Mouse (Mus musculus): ENCODE data around the gene 4930432M17Rik.

- TF ChIP-seq CTCF (IDR thresholded peaks at IDR 0.05; ENCODE audit: low read depth, low read length) (no peak), POLR2A (IDR thresholded peaks at IDR 0.05; ENCODE audit: extremely low read depth, insufficient read depth, low read length) (no peak)
These were observed 26.6 kb downstream of the 4930432M17Rik start for GRCm38 (mm10) chr3:121697169-121697568.

All from liver, adult 2 months (tissue).